In the genomic region with DNA sequence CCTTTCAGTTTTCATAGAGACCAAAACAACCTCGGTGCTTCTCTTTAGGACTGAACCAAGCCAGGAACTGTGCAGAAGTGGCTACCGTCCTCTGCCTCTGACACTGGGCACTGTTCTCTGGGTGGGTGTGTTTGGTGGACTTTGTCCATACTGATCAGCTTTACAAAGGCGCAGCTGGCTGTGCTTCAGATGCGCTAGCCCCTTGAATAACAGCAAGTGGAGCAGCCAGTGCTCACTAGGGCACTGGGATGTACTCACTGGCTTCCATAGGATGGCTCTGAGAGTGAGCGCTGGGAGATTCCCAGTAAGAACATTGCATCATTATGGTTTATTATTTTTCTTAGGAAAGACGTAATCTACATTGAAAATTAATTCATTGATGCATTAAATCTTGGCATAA, we compare ENCODE assay signal across 17 mouse cellular contexts.
DNase-seq lines count a peak whose midpoint lies in the region; ATAC-seq lines count a peak whose summit lies in the region.
"Had no signal": no experiment of that assay in that cellular context is flagged by ENCODE, and none has a peak within 500 bp of the region (broad histone marks: within the 10 kb centered on the region; RNA-seq: fewer than 3 reads in every experiment).

No protein-coding gene starts in this region.

- no peak overlapping the region for H3K4me2 ChIP-seq in kidney, embryonic 15.5 days
- no peak overlapping the region for H3K4me2 ChIP-seq in kidney, embryonic 16.5 days (replicated peaks; ENCODE audit: low read depth, low read length)
- no peak overlapping the region for H3K4me2 ChIP-seq in embryonic facial prominence, embryonic 14.5 days (ENCODE audit: low read depth, low read length)
- H3K4me2 ChIP-seq in forebrain, embryonic 16.5 days (ENCODE audit: low read length) = no peak overlapping the region
- no peak overlapping the region for H3K4me2 ChIP-seq in midbrain, embryonic 15.5 days
- H3K4me2 ChIP-seq: limb, embryonic 13.5 days; midbrain, embryonic 12.5 days; neural tube, embryonic 12.5 days had no signal

- H3K4me1 ChIP-seq in kidney, embryonic 15.5 days = peaks cover 18% of the 10 kb centered on the region
- H3K4me1 ChIP-seq in kidney, embryonic 16.5 days (ENCODE audit: insufficient read depth, low read length) = peaks cover 12% of the 10 kb centered on the region
- H3K4me1 ChIP-seq in embryonic facial prominence, embryonic 14.5 days (ENCODE audit: control insufficient read depth, insufficient read depth, low read length) = no peaks in the 10 kb centered on the region
- H3K4me1 ChIP-seq in forebrain, embryonic 16.5 days (replicated peaks; ENCODE audit: control insufficient read depth, insufficient read depth, low read length) = 0 out of 2 replicates have a peak, but pooled peaks cover 3% of the 10 kb centered on the region
- H3K4me1 ChIP-seq in midbrain, embryonic 15.5 days = 0 out of 2 replicates have a peak, but pooled peaks cover 4% of the 10 kb centered on the region
- H3K4me1 ChIP-seq: neural tube, embryonic 12.5 days had no signal

- no peak overlapping the region for H3K4me3 ChIP-seq in kidney, embryonic 15.5 days (replicated peaks)
- H3K4me3 ChIP-seq in kidney, embryonic 16.5 days (ENCODE audit: low read length) = no peak overlapping the region
- no peak overlapping the region for H3K4me3 ChIP-seq in embryonic facial prominence, embryonic 14.5 days (ENCODE audit: low read depth, low read length)
- no peak overlapping the region for H3K4me3 ChIP-seq in forebrain, embryonic 16.5 days (replicated peaks; ENCODE audit: low read length)
- H3K4me3 ChIP-seq in midbrain, embryonic 15.5 days = no peak overlapping the region
- H3K4me3 ChIP-seq: heart, embryonic 12.5 days; limb, embryonic 13.5 days; midbrain, embryonic 12.5 days; neural tube, embryonic 12.5 days had no signal

- WGBS in kidney, embryonic 15.5 days = 88% methylated on average over 6 of the region's 6 CpGs
- 84% methylated on average over 6 of the region's 6 CpGs for WGBS in kidney, embryonic 16.5 days
- 83% methylated on average over 6 of the region's 6 CpGs for WGBS in embryonic facial prominence, embryonic 14.5 days
- 27% methylated on average over 6 of the region's 6 CpGs for WGBS in forebrain, embryonic 16.5 days
- 51% methylated on average over 6 of the region's 6 CpGs for WGBS in midbrain, embryonic 15.5 days

- H3K27me3 ChIP-seq in kidney, embryonic 15.5 days = no peaks in the 10 kb centered on the region
- H3K27me3 ChIP-seq in kidney, embryonic 16.5 days (ENCODE audit: insufficient read depth, low read length) = no peaks in the 10 kb centered on the region
- no peaks in the 10 kb centered on the region for H3K27me3 ChIP-seq in embryonic facial prominence, embryonic 14.5 days (replicated peaks; ENCODE audit: control insufficient read depth, insufficient read depth, low read length)
- no peaks in the 10 kb centered on the region for H3K27me3 ChIP-seq in forebrain, embryonic 16.5 days (replicated peaks; ENCODE audit: control insufficient read depth, insufficient read depth, low read length)
- H3K27me3 ChIP-seq in midbrain, embryonic 15.5 days (replicated peaks) = no peaks in the 10 kb centered on the region
- H3K27me3 ChIP-seq: heart, embryonic 12.5 days; limb, embryonic 13.5 days; midbrain, embryonic 12.5 days; neural tube, embryonic 12.5 days had no signal

- intact Hi-C loops in left cerebral cortex, postnatal 14 days (cut with DNase I) = loop anchor here (10.0 kb wide), 1 partner anchor 123 kb away; no protein-coding TSS in a partner anchor

- H3K9ac ChIP-seq in kidney, embryonic 15.5 days = no peak overlapping the region
- H3K9ac ChIP-seq in kidney, embryonic 16.5 days (replicated peaks; ENCODE audit: low read length) = no peak overlapping the region
- H3K9ac ChIP-seq in embryonic facial prominence, embryonic 14.5 days (ENCODE audit: low read depth, low read length) = no peak overlapping the region
- H3K9ac ChIP-seq in forebrain, embryonic 16.5 days (replicated peaks; ENCODE audit: low read depth, low read length) = no peak overlapping the region
- H3K9ac ChIP-seq in midbrain, embryonic 15.5 days = no peak overlapping the region
- H3K9ac ChIP-seq: heart, embryonic 12.5 days; limb, embryonic 13.5 days; liver, postnatal 0 days; midbrain, embryonic 12.5 days; neural tube, embryonic 12.5 days had no signal

- H3K36me3 ChIP-seq in kidney, embryonic 15.5 days = no peaks in the 10 kb centered on the region
- no peaks in the 10 kb centered on the region for H3K36me3 ChIP-seq in kidney, embryonic 16.5 days (ENCODE audit: insufficient read depth, low read length)
- no peaks in the 10 kb centered on the region for H3K36me3 ChIP-seq in embryonic facial prominence, embryonic 14.5 days (ENCODE audit: control insufficient read depth, insufficient read depth, low read length)
- H3K36me3 ChIP-seq in forebrain, embryonic 16.5 days (ENCODE audit: control insufficient read depth, insufficient read depth) = no peaks in the 10 kb centered on the region
- H3K36me3 ChIP-seq in midbrain, embryonic 15.5 days (replicated peaks) = no peaks in the 10 kb centered on the region
- H3K36me3 ChIP-seq: heart, embryonic 12.5 days; limb, embryonic 13.5 days; midbrain, embryonic 12.5 days; neural tube, embryonic 12.5 days had no signal

- no peak for DNase-seq in embryonic facial prominence, embryonic 14.5 days (ENCODE audit: low spot score)
- DNase-seq in embryo, embryonic 9.5 days (ENCODE audit: extremely low spot score) = no peak
- DNase-seq in left cerebral cortex, postnatal 14 days (ENCODE audit: low spot score in 2 of 2) = no peak
- DNase-seq: adrenal gland, postnatal 10 days; cerebellum, adult 2 months; heart, postnatal 36 days; liver, postnatal 0 days; thymus, postnatal 14 days had no signal

- H3K27ac ChIP-seq in kidney, embryonic 15.5 days = peak overlapping the region; percentile 32; the same call in 1 of the 2 replicates
- H3K27ac ChIP-seq in kidney, embryonic 16.5 days (ENCODE audit: low read length) = no peak overlapping the region
- no peak overlapping the region for H3K27ac ChIP-seq in embryonic facial prominence, embryonic 14.5 days (replicated peaks; ENCODE audit: low read depth, low read length)
- H3K27ac ChIP-seq in forebrain, embryonic 16.5 days (ENCODE audit: low read length) = no peak overlapping the region
- H3K27ac ChIP-seq in midbrain, embryonic 15.5 days = no peak overlapping the region
- H3K27ac ChIP-seq: limb, embryonic 13.5 days; midbrain, embryonic 12.5 days; neural tube, embryonic 12.5 days had no signal

- ATAC-seq in kidney, embryonic 15.5 days (replicated peaks; ENCODE audit: low FRiP score) = no peak
- ATAC-seq in kidney, embryonic 16.5 days (ENCODE audit: low FRiP score, low TSS enrichment) = no peak
- peak; percentile 22; the same call in 1 of the 2 replicates for ATAC-seq in embryonic facial prominence, embryonic 14.5 days (ENCODE audit: low read depth)
- peak; percentile 79; the same call in 1 of the 2 replicates for ATAC-seq in forebrain, embryonic 16.5 days
- ATAC-seq in midbrain, embryonic 15.5 days (replicated peaks) = peak; percentile 42; the same call in 1 of the 2 replicates
- ATAC-seq: CD4-positive, CD25-positive, alpha-beta regulatory T cell, adult 4 months; liver, postnatal 0 days had no signal

- H3K9me3 ChIP-seq in kidney, embryonic 15.5 days (replicated peaks) = no peaks in the 10 kb centered on the region
- H3K9me3 ChIP-seq in kidney, embryonic 16.5 days (ENCODE audit: low read length) = no peaks in the 10 kb centered on the region
- no peaks in the 10 kb centered on the region for H3K9me3 ChIP-seq in embryonic facial prominence, embryonic 14.5 days (ENCODE audit: control insufficient read depth, low read length)
- H3K9me3 ChIP-seq in forebrain, embryonic 16.5 days (ENCODE audit: control insufficient read depth, low read length) = no peaks in the 10 kb centered on the region
- no peaks in the 10 kb centered on the region for H3K9me3 ChIP-seq in midbrain, embryonic 15.5 days
- H3K9me3 ChIP-seq: heart, embryonic 12.5 days; limb, embryonic 13.5 days; midbrain, embryonic 12.5 days; neural tube, embryonic 12.5 days had no signal

Comparison
In these comparisons a context has a peak if more than half of its experiments do, and no peak if none do; other contexts are left out.
1. ATAC-seq: peak in embryonic facial prominence, embryonic 14.5 days (single experiment), forebrain, embryonic 16.5 days (single experiment) and midbrain, embryonic 15.5 days (single experiment); none in kidney, embryonic 15.5 days (single experiment) and kidney, embryonic 16.5 days (single experiment).